Mouse (Mus musculus) limb, embryonic 14.5 days (tissue): ENCODE measurements around the gene Chst10. TPM values are rescaled to one million over a fixed set of nuclear protein-coding genes. Genes with fewer than 3 reads are reported as not detected.

ENCODE experiments used
- ATAC-seq: fragments of 200-750 bp; cut with Nextera tagmentation; 2 replicates; pipeline ENCODE4 v1.8.0; 2017; ENCODE audit warnings: low read depth, moderate number of reproducible peaks, moderate TSS enrichment; ENCODE audit not compliant: low FRiP score
- DNase-seq: peaks from one replicate; pipeline ENCODE4 v3.0.0-alpha.2; 2015; ENCODE audit warnings: low spot score
- H3K27ac ChIP-seq: fragments of 300-500 bp; sonication (generic); replicated peaks from 2 replicates; pipeline ENCODE4 v1.5.1; 2014; ENCODE audit warnings: low read depth, mild to moderate bottlenecking, low read length, moderate library complexity, mixed read lengths
- H3K27me3 ChIP-seq: fragments of 300-500 bp; sonication (generic); 2 replicates; pipeline ENCODE4 v1.6.1; 2014; ENCODE audit warnings: low read length, mixed read lengths; ENCODE audit not compliant: control insufficient read depth, insufficient read depth
- H3K36me3 ChIP-seq: fragments of 300-500 bp; sonication (generic); 2 replicates; pipeline ENCODE4 v1.6.1; 2014; ENCODE audit warnings: mild to moderate bottlenecking, low read length, moderate library complexity, mixed read lengths; ENCODE audit not compliant: control insufficient read depth, insufficient read depth
- H3K4me1 ChIP-seq: fragments of 300-500 bp; sonication (generic); 2 replicates; pipeline ENCODE4 v1.6.1; 2014; ENCODE audit warnings: antibody characterized with exemption, low read length, mixed read lengths; ENCODE audit not compliant: control insufficient read depth, insufficient read depth
- H3K4me2 ChIP-seq: fragments of 300-500 bp; sonication (generic); replicated peaks from 2 replicates; pipeline ENCODE4 v1.6.1; 2014; ENCODE audit warnings: low read depth, mild to moderate bottlenecking, low read length, moderate library complexity; ENCODE audit not compliant: severe bottlenecking
- H3K4me3 ChIP-seq: fragments of 300-500 bp; sonication (generic); replicated peaks from 2 replicates; pipeline ENCODE4 v1.5.1; 2014; ENCODE audit warnings: low read length
- H3K9ac ChIP-seq: fragments of 300-500 bp; sonication (generic); 2 replicates; pipeline ENCODE4 v1.6.1; 2014; ENCODE audit warnings: mild to moderate bottlenecking, low read depth, low read length, moderate library complexity; ENCODE audit not compliant: severe bottlenecking
- H3K9me3 ChIP-seq: fragments of 300-500 bp; sonication (generic); 2 replicates; pipeline ENCODE4 v1.6.1; 2016; ENCODE audit warnings: low read length; ENCODE audit not compliant: control insufficient read depth
- POLR2A ChIP-seq: fragments of 200-500 bp; IDR thresholded peaks from 2 replicates; pipeline ENCODE4 v1.8.0; 2012; ENCODE audit warnings: inconsistent platforms, mild to moderate bottlenecking, moderate library complexity, borderline replicate concordance; ENCODE audit not compliant: insufficient read depth, insufficient read length; ENCODE audit errors: extremely low read depth
- WGBS: fragments of 180-500 bp; shearing (Covaris S2); extraction: QIAGEN DNeasy Blood & Tissue Kit; methylation state at CpG from one replicate; pipeline ENCODE4 v1.1.7; 2014; 5-methylcytosine and 5-hydroxymethylcytosine counted together
- polyA plus RNA-seq, 2 experiments: library from polyadenylated mRNA; depleted of rRNA in 1 of 2; stranded (reverse) in 1 of 2; unstranded in 1 of 2; fragments of >200 nt; fragmentation: Nextera tagmentation in 1 of 2; extraction: Ambion mirVana in 1 of 2; gene quantifications; 2 replicates each; pipeline versions ENCODE4 v1.2.1 to v1.2.3; 2012 to 2014

Gene Chst10
- polyA plus RNA-seq, 2 experiments = 5.4 to 10.7 TPM

DNA sequence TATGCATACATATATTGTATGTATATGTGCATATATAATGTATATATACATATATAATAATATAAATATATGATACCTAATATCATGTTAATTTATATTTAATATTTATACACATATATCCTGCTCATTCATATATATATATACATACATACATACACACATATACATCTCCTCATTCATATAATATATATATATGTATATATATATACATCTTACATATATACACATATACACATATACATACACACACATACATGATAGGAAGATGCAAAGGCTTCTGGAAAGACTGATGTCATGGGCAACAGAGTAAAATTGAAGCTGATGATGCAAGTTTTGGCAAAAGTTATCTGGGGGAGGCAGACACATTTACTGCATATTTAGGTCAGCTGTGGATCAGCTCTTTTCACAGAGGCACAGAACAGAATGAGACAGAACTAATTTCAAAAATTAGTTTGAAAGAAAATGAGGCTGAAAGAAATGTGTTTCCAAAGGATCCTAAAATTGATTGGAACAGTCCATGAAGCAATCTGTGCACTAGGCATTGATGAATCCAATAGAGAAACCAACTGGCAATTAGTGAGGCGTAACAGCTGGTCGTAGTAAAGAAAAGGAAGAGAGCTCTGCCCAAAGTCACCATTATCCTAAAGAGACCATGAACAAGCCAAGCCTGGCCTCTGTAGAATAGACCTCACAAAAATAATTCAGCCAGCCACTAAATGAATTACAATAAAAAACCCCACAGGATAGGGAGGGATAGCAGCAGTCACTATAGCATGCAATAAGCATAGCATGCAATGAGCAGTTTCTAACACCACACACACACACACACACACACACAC, 49.3 kb downstream of the Chst10 start:
- no peak overlapping the region for H3K4me2 ChIP-seq

GRCm38 (mm10) chr1:38847975-38848374, 50.0 kb downstream of the Chst10 start:
- DNase-seq (no peak), ATAC-seq (no peak)
- H3K4me1 ChIP-seq = no peaks in the 10 kb centered on the region
- no peak overlapping the region for H3K9ac ChIP-seq
- H3K4me3 ChIP-seq = no peak overlapping the region
- H3K9me3 ChIP-seq = no peaks in the 10 kb centered on the region
- no peak overlapping the region for H3K27ac ChIP-seq
- no peak for TF ChIP-seq POLR2A
- H3K27me3 ChIP-seq = no peaks in the 10 kb centered on the region
- WGBS = 72% methylated on average over 11 of the region's 11 CpGs
- no peaks in the 10 kb centered on the region for H3K36me3 ChIP-seq
- H3K4me2 ChIP-seq = no peak overlapping the region

More for the DNA sequence above, 49.3 kb downstream of the Chst10 start:
- Histone ChIP-seq H3K4me3 (no peak overlapping the region), H3K36me3 (no peaks in the 10 kb centered on the region), H3K9me3 (no peaks in the 10 kb centered on the region), H3K9ac (no peak overlapping the region), H3K27ac (no peak overlapping the region), H3K27me3 (no peaks in the 10 kb centered on the region), H3K4me1 (no peaks in the 10 kb centered on the region)
- no peak for ATAC-seq
- WGBS = 82% methylated on average over 2 of the region's 2 CpGs
- no peak for DNase-seq
- TF ChIP-seq POLR2A = no peak

DNA sequence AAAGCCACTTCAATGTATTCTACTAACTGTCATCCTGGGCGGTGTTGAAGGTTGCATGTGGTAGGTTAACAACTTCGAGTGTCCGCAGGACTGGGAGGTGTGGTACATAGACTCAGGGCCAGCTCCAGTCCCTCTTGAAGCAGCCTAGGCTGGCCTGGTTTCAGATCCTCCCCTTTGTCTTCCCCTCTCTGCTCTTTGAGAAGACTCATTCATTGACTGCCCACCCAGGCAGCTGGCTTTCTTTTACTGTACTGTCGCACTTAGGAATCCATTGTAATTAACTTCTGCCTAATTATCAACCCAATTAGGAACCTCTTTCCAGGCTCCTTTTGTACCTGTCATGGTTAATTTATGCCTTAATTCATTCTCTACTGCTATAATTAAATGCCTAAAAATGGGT, 54.7 kb downstream of the Chst10 start:
- Histone ChIP-seq H3K27me3 (no peaks in the 10 kb centered on the region), H3K4me3 (no peak overlapping the region), H3K9ac (no peak overlapping the region), H3K4me2 (no peak overlapping the region), H3K4me1 (no peaks in the 10 kb centered on the region), H3K9me3 (no peaks in the 10 kb centered on the region), H3K27ac (no peak overlapping the region), H3K36me3 (no peaks in the 10 kb centered on the region)
- ATAC-seq = no peak
- WGBS = 67% methylated on average over 4 of the region's 4 CpGs
- no peak for TF ChIP-seq POLR2A
- DNase-seq = no peak

- WGBS = 73% methylated on average over 1 of the region's 1 CpGs
- Histone ChIP-seq H3K4me3 (no peak overlapping the region), H3K27ac (no peak overlapping the region), H3K9me3 (no peaks in the 10 kb centered on the region), H3K36me3 (no peaks in the 10 kb centered on the region), H3K4me2 (no peak overlapping the region), H3K4me1 (no peaks in the 10 kb centered on the region), H3K9ac (no peak overlapping the region), H3K27me3 (no peaks in the 10 kb centered on the region)
- ATAC-seq = no peak
- no peak for TF ChIP-seq POLR2A
- DNase-seq = no peak
These were observed 55.1 kb downstream of the Chst10 start for GRCm38 (mm10) chr1:38842861-38843260.

- Histone ChIP-seq H3K27me3 (peaks cover 18% of the 10 kb centered on the region), H3K4me3 (no peak overlapping the region), H3K4me2 (no peak overlapping the region), H3K27ac (no peak overlapping the region), H3K36me3 (no peaks in the 10 kb centered on the region), H3K4me1 (peaks cover 3% of the 10 kb centered on the region; the same call in 1 of the 2 replicates), H3K9me3 (no peaks in the 10 kb centered on the region), H3K9ac (no peak overlapping the region)
- no peak for DNase-seq
- no peak for TF ChIP-seq POLR2A
- 26% methylated on average over 1 of the region's 1 CpGs for WGBS
- ATAC-seq = no peak
These were observed 58.0 kb downstream of the Chst10 start for GRCm38 (mm10) chr1:38839944-38840343.
